Mouse (Mus musculus) fibroblast of lung, adult 2 months (primary cell): ENCODE results near the gene Gm21746.
"Not testable (repeated sequence)": the region's sequence is repeated elsewhere in the genome, so short reads cannot be mapped to it uniquely, and the experiment has no call there.

Experiments used
- DNase-seq: peaks from one replicate; pipeline ENCODE4 v3.0.0-alpha.2; 2011; ENCODE audit warnings: low read depth

The Gm21746 gene

DNA sequence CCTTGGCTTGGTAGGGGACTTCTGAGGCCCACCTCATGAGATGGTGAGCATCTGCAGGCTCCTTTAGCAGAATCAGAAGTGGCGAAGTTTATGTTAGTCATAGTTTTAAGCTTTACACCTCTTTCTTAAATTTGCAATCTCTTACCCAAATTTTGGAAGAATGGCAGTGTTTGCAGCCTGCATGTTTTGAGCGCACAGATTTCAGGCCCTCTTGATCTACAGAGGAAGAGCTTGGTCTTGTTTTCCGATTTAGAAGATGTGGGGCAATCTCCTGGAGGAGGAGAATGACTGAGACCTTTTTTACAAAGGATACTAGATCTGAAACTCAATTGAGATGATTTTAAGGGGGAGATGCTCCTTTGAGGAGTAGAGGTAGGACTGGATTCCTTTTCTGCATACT, at the start of gene Gm21746:
Gene Gm21746 (minus strand): TSS at position 101 of the 400 bp plus-strand sequence.
- not testable (repeated sequence) for DNase-seq

DNA sequence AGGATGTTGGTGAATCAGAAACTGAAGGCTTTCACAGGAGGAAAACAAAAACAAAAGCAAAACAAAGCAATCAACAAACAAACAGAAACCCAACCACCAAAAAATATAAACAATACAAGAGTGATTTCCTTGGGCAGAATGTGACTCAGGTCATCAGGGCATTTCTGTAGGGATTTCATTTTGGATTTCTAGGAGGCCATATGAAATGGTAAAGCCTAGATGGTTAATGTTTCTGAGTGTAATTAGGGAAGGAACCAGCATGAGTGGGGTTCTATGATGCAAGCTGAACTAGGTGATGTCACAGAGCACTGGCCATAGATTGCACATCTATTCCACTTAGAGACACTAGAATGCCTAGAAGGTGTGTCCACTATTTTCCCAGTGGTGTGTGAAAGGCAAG, 29.0 kb upstream of the Gm21746 start, which contains the start of gene Gm20873:
Gene Gm20873 (plus strand): TSS at position 301 of the 400 bp plus-strand sequence.
- DNase-seq, result not testable (repeated sequence)
